Mouse (Mus musculus): ENCODE data around the gene Gm16253. TPM values are rescaled to one million over a fixed set of nuclear protein-coding genes. Genes with fewer than 3 reads are reported as not detected.
A peak's percentile ranks its signal among the peaks of the same experiment; 100 is the strongest.

The Gm16253 gene
- polyA plus RNA-seq (2014; fragmentation: Nextera tagmentation; extraction: Ambion mirVana), result 1.2 and 1.5 TPM in 2 replicates

- Histone ChIP-seq H3K9me3 (replicated peaks; ENCODE audit: control insufficient read depth, low read length) (no peaks in the 10 kb centered on the region), H3K9ac (ENCODE audit: low read depth, low read length) (peak within 1 kb of the TSS; percentile 63), H3K27ac (ENCODE audit: low read depth, low read length) (peak within 1 kb of the TSS; percentile 98), H3K27me3 (ENCODE audit: control insufficient read depth, insufficient read depth, low read length) (no peaks in the 10 kb centered on the region), H3K4me1 (ENCODE audit: control insufficient read depth, insufficient read depth, low read length) (peaks cover 56% of the 10 kb centered on the region), H3K4me2 (peak within 1 kb of the TSS; percentile 51), H3K4me3 (ENCODE audit: low read depth, low read length) (peak within 1 kb of the TSS; percentile 28), H3K36me3 (ENCODE audit: control insufficient read depth, insufficient read depth, low read length) (no peaks in the 10 kb centered on the region)
- 12% methylated on average over 17 of the region's 17 CpGs for WGBS (ENCODE audit: insufficient replicate concordance)
- ATAC-seq (replicated peaks; ENCODE audit: insufficient number of reproducible peaks, low FRiP score, low TSS enrichment), result peak; percentile 89
Measured at GRCm38 (mm10) chr3:96576690-96577541, at the start of gene Gm16253. Gm16253 (plus strand) TSS chr3:96576984.

DNA sequence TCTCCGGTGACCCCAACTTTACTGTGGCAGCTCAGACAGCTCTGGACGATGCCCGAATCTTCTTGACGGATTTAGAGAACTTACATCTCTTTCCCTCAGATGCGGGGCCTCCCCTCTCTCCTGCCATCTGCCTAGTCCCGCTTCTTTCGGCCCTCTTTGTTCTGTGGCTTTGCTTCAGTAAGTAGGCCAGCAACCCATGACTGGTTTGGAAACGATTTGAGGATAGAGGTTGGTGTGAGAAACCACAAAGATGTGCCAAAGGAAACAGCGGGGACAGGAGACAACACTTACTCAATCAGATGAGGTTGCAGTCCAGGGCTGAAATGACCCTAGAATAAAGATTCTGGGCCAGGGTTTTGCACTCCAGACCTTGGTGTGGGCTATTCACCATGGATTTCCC, 48.3 kb upstream of the Gm16253 start:
- H3K4me1 ChIP-seq (ENCODE audit: control insufficient read depth, insufficient read depth, low read length), result peaks cover 19% of the 10 kb centered on the region
- no peak for ATAC-seq (replicated peaks; ENCODE audit: insufficient number of reproducible peaks, low FRiP score, low TSS enrichment)
- H3K4me2 ChIP-seq, result no peak overlapping the region
- H3K27me3 ChIP-seq (ENCODE audit: control insufficient read depth, insufficient read depth, low read length), result peaks cover 17% of the 10 kb centered on the region
- no peak overlapping the region for H3K27ac ChIP-seq (ENCODE audit: low read depth, low read length)
- no peak overlapping the region for H3K4me3 ChIP-seq (ENCODE audit: low read depth, low read length)
- WGBS (ENCODE audit: insufficient replicate concordance), result 50% methylated on average over 9 of the region's 9 CpGs
- no peak overlapping the region for H3K9ac ChIP-seq (ENCODE audit: low read depth, low read length)
- no peaks in the 10 kb centered on the region for H3K36me3 ChIP-seq (ENCODE audit: control insufficient read depth, insufficient read depth, low read length)
- no peaks in the 10 kb centered on the region for H3K9me3 ChIP-seq (replicated peaks; ENCODE audit: control insufficient read depth, low read length)

- Histone ChIP-seq H3K4me3 (ENCODE audit: low read depth, low read length) (no peak overlapping the region), H3K9ac (ENCODE audit: low read depth, low read length) (no peak overlapping the region), H3K4me2 (no peak overlapping the region), H3K27ac (ENCODE audit: low read depth, low read length) (no peak overlapping the region), H3K4me1 (ENCODE audit: control insufficient read depth, insufficient read depth, low read length) (peaks cover 6% of the 10 kb centered on the region; the same call in 1 of the 2 replicates), H3K36me3 (ENCODE audit: control insufficient read depth, insufficient read depth, low read length) (no peaks in the 10 kb centered on the region), H3K9me3 (replicated peaks; ENCODE audit: control insufficient read depth, low read length) (no peaks in the 10 kb centered on the region), H3K27me3 (ENCODE audit: control insufficient read depth, insufficient read depth, low read length) (peaks cover 12% of the 10 kb centered on the region)
- ATAC-seq (replicated peaks; ENCODE audit: insufficient number of reproducible peaks, low FRiP score, low TSS enrichment), result no peak
- 47% methylated on average over 7 of the region's 7 CpGs for WGBS (ENCODE audit: insufficient replicate concordance)
Measured at GRCm38 (mm10) chr3:96532050-96532449, 44.7 kb upstream of the Gm16253 start.

DNA sequence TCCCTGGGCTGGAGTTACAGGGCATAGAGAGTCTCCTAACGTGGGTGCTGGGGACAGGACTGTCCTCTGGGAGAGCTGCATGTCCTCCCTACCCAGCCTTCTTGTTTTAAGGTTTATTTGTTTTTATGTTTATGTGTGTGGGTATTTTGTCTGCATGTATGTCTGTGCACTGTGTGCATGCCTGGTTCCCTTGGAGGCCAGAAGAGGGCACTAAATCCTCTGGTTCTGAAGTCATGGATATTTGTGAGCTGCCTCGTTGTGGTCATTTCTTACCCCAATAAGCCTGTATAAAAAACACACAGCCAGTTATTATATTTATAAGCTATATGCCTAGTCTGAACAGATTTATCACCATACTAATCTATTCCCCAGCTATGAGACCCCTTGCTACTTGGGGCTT, 42.5 kb upstream of the Gm16253 start:
- no peak overlapping the region for H3K9ac ChIP-seq (ENCODE audit: low read depth, low read length)
- no peak for ATAC-seq (replicated peaks; ENCODE audit: insufficient number of reproducible peaks, low FRiP score, low TSS enrichment)
- no peak overlapping the region for H3K27ac ChIP-seq (ENCODE audit: low read depth, low read length)
- H3K4me2 ChIP-seq, result no peak overlapping the region
- no peaks in the 10 kb centered on the region for H3K4me1 ChIP-seq (ENCODE audit: control insufficient read depth, insufficient read depth, low read length)
- WGBS (ENCODE audit: insufficient replicate concordance), result 50% methylated on average over 2 of the region's 2 CpGs
- H3K9me3 ChIP-seq (replicated peaks; ENCODE audit: control insufficient read depth, low read length), result no peaks in the 10 kb centered on the region
- H3K4me3 ChIP-seq (ENCODE audit: low read depth, low read length), result no peak overlapping the region
- no peaks in the 10 kb centered on the region for H3K36me3 ChIP-seq (ENCODE audit: control insufficient read depth, insufficient read depth, low read length)
- no peaks in the 10 kb centered on the region for H3K27me3 ChIP-seq (ENCODE audit: control insufficient read depth, insufficient read depth, low read length)

DNA sequence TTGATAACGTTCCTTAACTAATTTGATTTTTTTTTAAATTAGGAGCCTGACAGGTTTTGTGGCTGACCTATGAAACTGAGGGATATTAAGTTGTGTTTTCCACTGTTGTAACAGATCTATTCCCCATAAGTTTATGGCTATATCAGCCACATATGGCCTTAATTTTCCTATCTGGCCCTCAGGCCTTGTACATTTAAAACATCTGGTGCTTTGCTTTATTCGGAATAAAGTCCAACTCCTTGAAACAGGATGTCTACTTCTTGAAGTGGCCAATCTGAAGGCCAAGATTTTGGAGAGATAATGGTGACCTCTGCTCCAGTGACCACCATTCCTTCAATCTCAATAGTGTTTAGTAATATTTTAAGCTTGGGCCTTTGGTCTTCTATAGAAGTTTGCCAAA, 37.5 kb upstream of the Gm16253 start:
- ATAC-seq (replicated peaks; ENCODE audit: insufficient number of reproducible peaks, low FRiP score, low TSS enrichment), result no peak
- no peak overlapping the region for H3K27ac ChIP-seq (ENCODE audit: low read depth, low read length)
- H3K9ac ChIP-seq (ENCODE audit: low read depth, low read length), result no peak overlapping the region
- H3K4me2 ChIP-seq, result no peak overlapping the region
- H3K36me3 ChIP-seq (ENCODE audit: control insufficient read depth, insufficient read depth, low read length), result no peaks in the 10 kb centered on the region
- H3K9me3 ChIP-seq (replicated peaks; ENCODE audit: control insufficient read depth, low read length), result no peaks in the 10 kb centered on the region
- H3K27me3 ChIP-seq (ENCODE audit: control insufficient read depth, insufficient read depth, low read length), result peaks cover 5% of the 10 kb centered on the region; the same call in 1 of the 2 replicates
- H3K4me1 ChIP-seq (ENCODE audit: control insufficient read depth, insufficient read depth, low read length), result no peaks in the 10 kb centered on the region
- 67% methylated on average over 2 of the region's 2 CpGs for WGBS (ENCODE audit: insufficient replicate concordance)
- no peak overlapping the region for H3K4me3 ChIP-seq (ENCODE audit: low read depth, low read length)

DNA sequence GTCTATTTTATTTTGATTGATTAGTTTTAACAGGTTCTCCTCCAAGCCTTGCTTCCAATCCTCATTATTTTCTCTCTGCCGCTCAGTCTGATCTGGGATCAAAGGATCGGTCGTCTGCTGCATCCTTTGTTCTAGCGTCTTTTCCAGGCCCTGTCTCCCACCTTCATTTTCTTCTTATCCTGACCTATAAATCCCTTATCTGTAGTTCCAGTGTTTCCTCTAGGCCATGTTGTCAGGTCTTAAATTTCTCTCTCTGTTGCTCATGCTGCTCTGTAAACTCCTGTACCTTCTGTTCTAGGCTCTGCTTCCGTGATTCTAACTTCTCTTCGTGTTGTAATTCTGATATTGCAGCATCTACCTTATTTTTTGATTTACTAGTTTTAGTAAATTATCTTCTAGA, 36.0 kb upstream of the Gm16253 start:
- Histone ChIP-seq H3K9me3 (replicated peaks; ENCODE audit: control insufficient read depth, low read length) (no peaks in the 10 kb centered on the region), H3K36me3 (ENCODE audit: control insufficient read depth, insufficient read depth, low read length) (no peaks in the 10 kb centered on the region), H3K27ac (ENCODE audit: low read depth, low read length) (no peak overlapping the region), H3K4me2 (no peak overlapping the region), H3K4me3 (ENCODE audit: low read depth, low read length) (no peak overlapping the region), H3K9ac (ENCODE audit: low read depth, low read length) (no peak overlapping the region), H3K27me3 (ENCODE audit: control insufficient read depth, insufficient read depth, low read length) (peaks cover 5% of the 10 kb centered on the region; the same call in 1 of the 2 replicates), H3K4me1 (ENCODE audit: control insufficient read depth, insufficient read depth, low read length) (no peaks in the 10 kb centered on the region)
- WGBS (ENCODE audit: insufficient replicate concordance), result 40% methylated on average over 6 of the region's 6 CpGs
- no peak for ATAC-seq (replicated peaks; ENCODE audit: insufficient number of reproducible peaks, low FRiP score, low TSS enrichment)

DNA sequence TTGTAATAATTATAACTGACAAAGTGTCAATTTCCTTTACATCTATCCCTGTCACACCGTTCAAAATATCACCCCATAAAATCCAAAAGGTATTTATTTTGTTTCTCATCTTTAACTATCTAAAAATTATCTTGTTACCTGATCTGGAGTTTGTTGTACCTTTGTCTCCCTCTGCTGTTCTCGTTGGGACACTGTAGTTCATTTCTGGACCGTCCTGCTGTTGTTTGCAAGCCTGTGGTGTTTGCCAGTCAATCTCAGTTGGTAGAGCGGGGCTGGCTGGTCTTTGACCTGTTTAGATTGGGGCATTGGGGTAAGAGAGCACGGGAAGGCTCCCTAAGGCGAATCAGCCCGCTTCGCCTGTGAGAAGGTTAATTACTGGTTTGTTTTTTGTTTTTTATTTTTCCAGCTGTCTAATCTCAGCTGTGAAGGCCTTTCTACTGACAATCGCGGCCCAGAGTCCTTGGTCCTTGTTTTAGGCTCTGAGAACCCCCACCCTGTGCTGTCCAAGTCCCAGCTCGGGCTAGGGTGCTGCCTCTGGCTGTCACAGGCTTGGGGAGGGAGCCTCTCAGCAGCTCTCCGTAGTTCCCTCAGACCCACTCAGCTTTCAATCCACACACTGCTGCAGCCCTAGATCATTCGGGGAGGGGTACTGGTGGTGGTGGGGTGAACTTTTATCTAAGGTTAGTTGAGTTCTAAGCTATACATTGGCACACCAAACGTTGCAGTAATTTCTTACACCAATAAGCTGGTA, 35.3 kb upstream of the Gm16253 start:
- H3K4me3 ChIP-seq (ENCODE audit: low read depth, low read length), result no peak overlapping the region
- H3K36me3 ChIP-seq (ENCODE audit: control insufficient read depth, insufficient read depth, low read length), result no peaks in the 10 kb centered on the region
- H3K4me1 ChIP-seq (ENCODE audit: control insufficient read depth, insufficient read depth, low read length), result no peaks in the 10 kb centered on the region
- peaks cover 5% of the 10 kb centered on the region; the same call in 1 of the 2 replicates for H3K27me3 ChIP-seq (ENCODE audit: control insufficient read depth, insufficient read depth, low read length)
- H3K27ac ChIP-seq (ENCODE audit: low read depth, low read length), result no peak overlapping the region
- 18% methylated on average over 14 of the region's 14 CpGs for WGBS (ENCODE audit: insufficient replicate concordance)
- no peak overlapping the region for H3K4me2 ChIP-seq
- H3K9me3 ChIP-seq (replicated peaks; ENCODE audit: control insufficient read depth, low read length), result no peaks in the 10 kb centered on the region
- H3K9ac ChIP-seq (ENCODE audit: low read depth, low read length), result no peak overlapping the region
- no peak for ATAC-seq (replicated peaks; ENCODE audit: insufficient number of reproducible peaks, low FRiP score, low TSS enrichment)

GRCm38 (mm10) chr3:96542554-96542953, 34.2 kb upstream of the Gm16253 start:
- no peak for ATAC-seq (replicated peaks; ENCODE audit: insufficient number of reproducible peaks, low FRiP score, low TSS enrichment)
- H3K4me1 ChIP-seq (ENCODE audit: control insufficient read depth, insufficient read depth, low read length), result no peaks in the 10 kb centered on the region
- no peaks in the 10 kb centered on the region for H3K9me3 ChIP-seq (replicated peaks; ENCODE audit: control insufficient read depth, low read length)
- 69% methylated on average over 8 of the region's 8 CpGs for WGBS (ENCODE audit: insufficient replicate concordance)
- H3K9ac ChIP-seq (ENCODE audit: low read depth, low read length), result no peak overlapping the region
- no peaks in the 10 kb centered on the region for H3K36me3 ChIP-seq (ENCODE audit: control insufficient read depth, insufficient read depth, low read length)
- H3K4me3 ChIP-seq (ENCODE audit: low read depth, low read length), result no peak overlapping the region
- peaks cover 5% of the 10 kb centered on the region; the same call in 1 of the 2 replicates for H3K27me3 ChIP-seq (ENCODE audit: control insufficient read depth, insufficient read depth, low read length)
- H3K4me2 ChIP-seq, result no peak overlapping the region
- no peak overlapping the region for H3K27ac ChIP-seq (ENCODE audit: low read depth, low read length)
